Mouse (Mus musculus): ENCODE results near the gene Alk.
"Not testable (repeated sequence)": the region's sequence is repeated elsewhere in the genome, so short reads cannot be mapped to it uniquely, and the experiment has no call there.

The Alk gene

DNA sequence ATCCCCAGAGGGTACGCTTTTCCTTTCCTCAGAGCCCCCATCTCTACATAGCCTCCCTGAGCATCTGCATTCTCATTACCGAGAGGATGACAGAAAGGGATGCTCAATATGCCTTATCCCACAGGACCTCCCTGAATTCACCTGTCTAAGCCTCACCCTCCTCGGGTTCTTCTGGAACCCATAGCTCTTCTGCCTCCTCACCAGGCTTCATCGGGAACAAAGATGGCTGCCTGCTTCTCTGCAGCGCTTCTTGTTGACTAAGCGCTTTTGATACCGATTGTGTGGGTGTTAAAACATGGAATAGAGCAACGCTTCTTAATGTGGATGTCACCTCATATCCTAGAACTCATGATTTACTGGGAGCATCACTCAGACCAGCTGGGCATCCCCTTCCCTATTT is 75.9 kb downstream of the Alk start:
- in situ Hi-C loops (cut with MboI, MseI): no loop called here

DNA sequence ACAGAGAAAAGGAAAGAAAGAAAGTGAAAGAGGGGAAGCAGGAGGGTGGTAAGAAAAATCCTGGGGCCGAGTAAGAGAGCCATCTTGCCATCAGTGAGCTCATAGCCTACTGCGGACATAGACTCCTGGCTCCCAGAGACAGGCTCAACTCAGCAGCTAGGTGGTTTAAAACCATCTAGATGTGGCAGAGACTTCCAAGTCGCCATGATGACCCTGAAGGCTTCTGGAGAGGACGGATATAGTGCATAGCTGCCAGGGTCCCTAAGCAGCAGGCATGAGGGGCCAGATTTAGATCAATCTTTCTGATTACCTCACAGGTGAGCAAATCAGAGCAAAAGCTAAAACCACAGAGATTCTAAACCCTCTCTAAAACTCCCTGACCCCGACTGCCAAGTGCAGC is 76.9 kb downstream of the Alk start:
- in situ Hi-C loops (cut with MboI, MseI): no loop called here

DNA sequence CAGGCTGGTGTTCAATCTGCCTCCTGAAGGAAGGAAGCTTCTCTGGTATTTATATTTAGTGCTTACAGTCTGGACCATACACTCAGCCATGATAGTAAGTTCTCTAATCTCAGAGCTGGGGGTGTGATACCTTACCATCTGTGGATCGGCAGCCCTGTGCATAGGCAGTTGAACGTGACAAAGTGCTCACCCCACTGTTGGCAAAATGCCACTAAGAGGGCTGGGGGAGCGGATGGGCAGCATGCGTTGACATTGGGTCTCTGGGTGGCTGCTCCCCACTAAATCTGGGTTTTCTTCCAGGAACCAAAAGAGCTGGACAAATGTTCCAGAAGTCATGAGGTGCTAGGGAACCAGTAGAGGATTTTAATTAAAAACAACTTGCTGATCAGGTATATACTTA is 78.1 kb downstream of the Alk start:
- in situ Hi-C loops (cut with MboI, MseI): no loop called here

- in situ Hi-C loops (cut with MboI, MseI): no loop called here
Measured at GRCm38 (mm10) chr17:72524839-72525238, 79.6 kb downstream of the Alk start.

DNA sequence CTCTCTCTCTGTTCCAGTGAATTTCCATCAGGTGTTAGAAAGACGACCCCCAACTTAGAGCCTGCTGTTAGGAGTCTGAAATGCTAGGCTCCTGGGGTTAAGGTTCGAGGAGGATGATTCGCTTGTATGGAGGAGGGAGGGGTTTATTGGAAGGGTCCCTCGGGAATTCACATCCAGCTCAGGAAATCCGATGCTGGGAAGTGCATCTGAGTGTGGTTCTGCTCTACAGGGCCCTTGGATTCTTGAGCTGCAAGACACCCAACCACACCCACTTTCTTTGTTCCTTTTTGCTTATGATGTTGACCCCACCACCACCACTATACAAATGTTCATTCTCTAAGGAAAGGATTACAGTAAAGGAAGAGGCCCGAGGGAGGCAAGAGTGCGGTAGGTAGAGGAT is 81.4 kb downstream of the Alk start:
- in situ Hi-C loops (cut with MboI, MseI): no loop called here

DNA sequence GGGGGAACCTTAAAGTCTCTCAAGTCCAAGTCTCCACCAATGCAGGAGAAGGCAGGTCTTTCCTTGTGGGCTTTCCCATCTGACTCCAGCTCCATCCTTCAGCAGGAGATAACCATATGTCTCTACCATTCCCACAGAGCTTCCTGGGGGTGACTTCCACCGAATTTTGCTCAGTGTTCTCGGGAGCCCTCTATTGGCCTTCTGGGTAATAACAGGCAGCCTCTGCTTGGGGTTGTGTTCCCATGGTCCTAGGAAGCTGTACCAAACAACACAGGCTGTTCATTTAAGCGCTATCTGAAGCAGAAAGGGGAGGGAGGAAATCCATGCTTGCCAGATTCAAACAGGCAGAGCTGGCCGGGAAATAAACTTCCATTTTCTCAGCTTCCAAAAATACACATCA is 82.0 kb downstream of the Alk start:
- in situ Hi-C loops (cut with MboI, MseI): no loop called here

DNA sequence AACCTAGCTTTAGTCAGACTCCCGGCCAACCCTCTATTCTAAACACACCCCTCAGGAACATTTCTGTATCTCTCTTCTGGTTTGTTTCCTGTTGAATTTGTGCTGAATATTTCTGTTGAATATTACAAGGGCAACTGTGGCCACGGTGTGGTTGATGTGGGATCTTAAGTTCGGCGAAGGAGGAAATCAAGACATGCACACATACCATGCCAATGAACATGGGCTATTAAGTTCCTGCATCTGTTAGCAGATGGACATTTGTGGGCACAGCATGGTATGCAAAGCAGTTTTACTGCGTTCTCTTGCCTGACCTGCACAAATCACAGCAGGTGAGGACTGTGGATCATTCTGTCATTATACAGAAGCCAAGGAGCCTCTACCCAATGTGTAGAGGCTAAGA is 83.1 kb downstream of the Alk start:
- in situ Hi-C loops (cut with MboI, MseI): no loop called here

- in situ Hi-C loops (cut with MboI, MseI): no loop called here
Measured at GRCm38 (mm10) chr17:72510746-72511145, 93.7 kb downstream of the Alk start.

DNA sequence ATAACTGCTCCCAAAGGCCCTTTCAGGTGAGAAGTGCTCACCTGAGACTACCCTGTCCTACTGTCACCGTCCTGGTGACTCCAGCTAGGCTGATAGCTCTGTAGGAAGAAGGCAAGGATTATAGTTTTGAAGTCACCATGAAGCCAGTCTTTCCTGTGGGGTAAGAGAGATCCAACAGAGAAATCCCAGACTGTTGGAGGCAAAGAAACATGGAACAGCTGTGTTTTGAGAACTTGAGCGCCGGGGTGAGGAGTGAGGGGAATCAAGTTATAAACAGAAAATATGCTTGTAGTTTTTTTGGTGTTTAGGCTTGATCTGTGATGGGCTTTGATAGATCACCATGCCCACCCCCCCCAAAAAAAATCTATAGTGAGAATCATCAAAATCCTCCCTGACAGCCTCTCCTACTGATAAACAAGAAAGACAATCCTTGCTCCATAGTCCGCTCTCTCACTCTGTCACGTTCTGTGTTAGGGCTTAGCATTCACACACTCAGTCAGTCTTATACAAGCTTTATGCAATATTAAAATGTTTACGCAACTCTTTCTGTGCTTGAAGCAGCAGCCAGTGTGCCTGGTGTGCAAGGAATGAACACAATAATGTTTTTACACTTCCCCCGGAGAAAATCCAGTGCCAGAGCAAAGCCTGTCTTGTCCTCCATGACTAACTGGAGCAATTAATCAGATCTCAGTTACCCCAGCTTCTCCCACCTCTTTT is 95.6 kb downstream of the Alk start:
- in situ Hi-C loops (cut with MboI, MseI): no loop called here

DNA sequence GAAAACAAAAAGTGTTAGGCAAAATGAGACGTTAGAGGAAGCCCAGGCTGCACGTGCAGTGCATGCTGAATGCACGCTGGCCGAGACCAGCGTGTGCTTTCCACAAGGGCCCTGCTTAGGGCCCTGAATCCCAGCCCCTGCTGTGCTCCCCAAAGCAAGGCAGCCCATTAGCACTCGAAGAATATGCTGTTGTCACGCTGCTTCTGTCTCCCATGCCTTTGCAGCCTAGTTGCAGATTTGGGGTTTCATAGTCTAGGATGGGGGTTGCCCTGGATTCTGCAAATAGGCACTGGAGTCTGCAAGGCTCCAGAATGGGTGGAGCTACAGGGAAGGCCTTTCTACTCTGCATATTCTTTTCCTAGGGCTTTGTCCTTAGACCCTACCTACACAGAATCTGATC is 99.2 kb downstream of the Alk start:
- in situ Hi-C loops (cut with MboI, MseI): no loop called here

- in situ Hi-C loops (cut with MboI, MseI): no loop called here
Measured at GRCm38 (mm10) chr17:72504581-72504980, 99.8 kb downstream of the Alk start.

DNA sequence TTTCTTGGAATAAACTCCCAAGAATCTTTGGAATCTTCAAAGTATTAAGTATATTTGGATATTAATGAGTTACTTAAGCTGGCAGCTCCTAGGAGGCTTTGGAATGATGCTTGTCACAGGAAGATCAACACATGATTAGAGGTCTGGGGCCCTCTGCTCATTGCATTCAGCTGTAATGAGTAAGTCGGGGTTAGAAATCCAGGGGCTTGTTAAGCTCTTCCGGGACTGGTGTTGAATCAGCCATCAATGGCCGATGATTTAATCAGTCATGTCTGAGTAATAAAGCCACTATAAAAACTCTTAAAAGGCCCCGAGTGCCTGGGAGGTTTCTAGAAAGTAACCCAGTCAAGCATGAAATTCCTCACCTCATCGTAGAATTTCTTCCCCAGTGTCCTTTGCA is 109.0 kb downstream of the Alk start:
- in situ Hi-C loops (cut with MboI, MseI): no loop called here

DNA sequence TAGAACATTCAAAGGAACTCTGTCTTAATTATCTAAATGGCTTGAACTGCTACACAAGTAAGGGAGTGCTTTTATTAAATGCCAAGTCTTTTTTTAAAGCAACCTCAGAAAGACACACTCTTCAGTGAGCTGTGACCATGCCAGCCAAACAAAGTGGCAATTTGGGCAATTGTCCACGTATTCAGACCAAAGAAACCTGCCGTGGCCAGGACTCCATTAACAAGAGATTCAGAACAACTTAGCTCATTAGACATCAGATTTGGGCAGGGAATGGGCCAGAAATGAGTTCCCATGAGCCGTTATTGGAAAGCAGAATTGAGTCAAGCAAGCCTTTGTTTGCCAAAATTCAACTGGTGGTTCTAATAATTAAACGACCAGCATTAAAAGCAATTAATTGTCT is 118.8 kb downstream of the Alk start:
- in situ Hi-C loops (cut with MboI, MseI): no loop called here

GRCm38 (mm10) chr17:72479260-72479659 is 125.2 kb downstream of the Alk start:
- in situ Hi-C loops (cut with MboI, MseI): not testable (repeated sequence)

DNA sequence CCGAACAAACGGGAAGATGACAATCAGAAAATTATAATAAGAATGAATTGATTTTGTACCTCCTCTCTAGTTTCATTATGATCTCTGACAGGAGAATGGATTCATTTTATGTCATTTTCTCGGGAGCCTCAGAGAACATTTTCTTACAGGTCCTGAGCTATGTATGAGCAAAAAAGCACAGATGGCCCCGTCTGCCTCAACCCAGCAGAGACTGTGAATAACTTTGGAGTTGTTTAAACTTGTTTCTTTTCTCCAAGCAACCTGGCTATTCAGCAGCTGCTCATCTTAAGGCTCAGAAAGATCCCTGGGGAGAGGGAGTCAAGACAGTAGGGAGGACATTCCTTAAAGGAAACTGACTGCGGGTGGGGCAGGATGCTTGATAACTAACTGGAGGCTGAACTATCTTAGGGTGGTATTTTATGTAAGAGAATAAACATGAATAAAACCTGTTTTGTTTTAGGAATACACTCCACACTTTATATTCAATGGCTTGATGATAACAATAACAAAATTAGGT is 126.5 kb downstream of the Alk start:
- in situ Hi-C loops (cut with MboI, MseI): no loop called here

- in situ Hi-C loops (cut with MboI, MseI): no loop called here
Measured at GRCm38 (mm10) chr17:72476956-72477355, 127.5 kb downstream of the Alk start.

- in situ Hi-C loops (cut with MboI, MseI): loop anchor here (5.0 kb wide), 1 partner anchor 47 kb away; no protein-coding TSS in a partner anchor
Measured at GRCm38 (mm10) chr17:72474166-72474565, 130.3 kb downstream of the Alk start.

- in situ Hi-C loops (cut with MboI, MseI): no loop called here
Measured at GRCm38 (mm10) chr17:72448477-72448876, 155.9 kb downstream of the Alk start.

DNA sequence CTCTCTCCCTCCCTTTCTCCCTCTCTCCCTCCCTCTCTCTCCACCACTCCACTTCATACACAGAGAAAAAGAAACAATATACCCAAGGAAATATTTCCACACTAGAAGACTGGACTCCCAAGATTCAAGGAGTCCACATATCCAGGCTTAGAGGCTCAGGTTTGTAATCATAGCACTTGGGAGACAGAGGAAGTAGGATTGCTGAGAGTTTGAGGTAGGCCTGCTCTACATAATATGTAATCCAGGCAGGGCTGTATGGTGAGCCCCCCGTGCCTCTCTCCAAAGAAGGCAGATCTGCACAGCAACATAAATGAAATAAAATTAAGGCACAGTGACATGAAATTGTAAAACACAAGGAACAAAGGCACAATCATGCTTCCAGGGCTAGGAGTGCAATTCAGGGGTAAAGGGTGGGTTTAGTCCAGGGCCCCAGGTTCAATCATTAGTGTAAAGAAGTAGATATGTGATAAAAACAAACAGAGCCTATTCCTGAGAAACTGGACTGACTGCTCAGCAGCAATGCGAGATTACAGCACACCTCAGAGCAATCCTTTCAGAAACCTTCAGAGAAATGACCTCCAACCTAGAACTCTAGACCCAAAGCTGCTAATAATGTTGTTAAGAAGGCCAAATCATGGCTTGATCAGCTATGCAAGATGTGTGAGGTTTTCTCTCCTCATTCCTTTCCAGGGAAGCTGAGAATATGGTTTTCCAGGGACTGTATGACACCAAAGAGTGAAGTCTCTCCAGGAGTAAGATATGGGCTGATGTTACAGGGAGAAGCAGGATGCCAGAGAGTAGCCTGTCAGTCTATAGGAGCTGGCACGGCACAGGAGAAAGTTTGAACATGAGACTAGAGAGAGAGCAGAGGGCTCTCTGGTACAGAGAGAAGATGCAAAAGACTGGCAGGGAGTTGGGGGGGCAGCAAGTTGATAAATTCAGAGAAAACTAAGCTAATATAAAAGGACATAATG is 158.9 kb downstream of the Alk start:
- in situ Hi-C loops (cut with MboI, MseI): no loop called here

GRCm38 (mm10) chr17:72417451-72417850 is 187.0 kb downstream of the Alk start:
- in situ Hi-C loops (cut with MboI, MseI): no loop called here

- in situ Hi-C loops (cut with MboI, MseI): no loop called here
Measured at GRCm38 (mm10) chr17:72414676-72415075, 189.8 kb downstream of the Alk start.

GRCm38 (mm10) chr17:72404813-72405212 is 199.6 kb downstream of the Alk start:
- in situ Hi-C loops (cut with MboI, MseI): no loop called here

DNA sequence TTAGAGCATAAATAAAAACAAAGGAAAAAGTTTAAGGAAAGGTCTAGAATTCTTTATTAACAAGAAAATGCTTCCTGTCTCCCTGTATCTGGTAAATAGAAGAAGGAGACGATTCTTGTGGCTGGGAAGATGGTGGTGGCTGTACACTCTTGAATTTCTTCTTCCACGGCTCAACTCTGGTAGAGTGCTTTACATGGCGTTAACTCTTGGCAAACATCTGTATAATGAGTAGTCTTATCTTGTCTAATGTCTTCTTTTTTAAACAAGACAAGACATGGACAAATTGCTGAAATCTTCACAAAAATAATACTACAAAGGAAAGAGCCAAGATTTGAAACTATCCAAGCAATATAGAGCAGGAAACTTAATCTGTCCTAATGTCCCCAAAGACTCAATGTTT is 202.6 kb downstream of the Alk start:
- in situ Hi-C loops (cut with MboI, MseI): no loop called here

Data from regulatory T cell (primary cell).